Mouse (Mus musculus) myocyte (in vitro differentiated cells): ENCODE measurements around the gene Eefsec. TPM values are rescaled to one million over a fixed set of nuclear protein-coding genes. Genes with fewer than 3 reads are reported as not detected.

Source experiments
- H3K27me3 ChIP-seq: one replicate; pipeline ENCODE4 v1.6.1; 2011; ENCODE audit not compliant: control insufficient read depth, insufficient read depth, insufficient read length
- H3K36me3 ChIP-seq: one replicate; pipeline ENCODE4 v1.6.1; 2011; ENCODE audit not compliant: control insufficient read depth, insufficient read depth
- H3K4me2 ChIP-seq: one replicate; pipeline ENCODE4 v1.6.1; 2011; ENCODE audit warnings: low read depth, control low read depth
- H3K4me3 ChIP-seq: one replicate; pipeline ENCODE4 v1.5.1; 2011; ENCODE audit warnings: mild to moderate bottlenecking, control low read depth, moderate library complexity
- H3K79me2 ChIP-seq: one replicate; pipeline ENCODE4 v1.6.1; 2011; ENCODE audit not compliant: control insufficient read depth, insufficient read depth
- H3ac ChIP-seq: one replicate; pipeline ENCODE4 v1.6.1; 2011; ENCODE audit not compliant: control insufficient read depth, insufficient read length
- CEBPB ChIP-seq: IDR thresholded peaks from 2 replicates; pipeline ENCODE4 v1.6.1; 2011; ENCODE audit warnings: mild to moderate bottlenecking, moderate library complexity; ENCODE audit not compliant: poor library complexity, insufficient read depth, severe bottlenecking
- E2F4 ChIP-seq: IDR thresholded peaks from one replicate; pipeline ENCODE4 v1.6.1; 2011; ENCODE audit warnings: mild to moderate bottlenecking, control low read depth, moderate library complexity; ENCODE audit not compliant: insufficient read depth
- MAX ChIP-seq: IDR thresholded peaks from one replicate; pipeline ENCODE4 v1.6.1; 2011; ENCODE audit warnings: low read depth, mild to moderate bottlenecking, control low read depth
- MYOD1 ChIP-seq, 3 experiments: IDR thresholded peaks; one replicate each; pipeline ENCODE4 v1.6.1; 2011; ENCODE audit warnings: control low read depth in 2 of 3, low read depth in 2 of 3, mild to moderate bottlenecking in 2 of 3, moderate library complexity in 1 of 3; ENCODE audit not compliant: insufficient read length in 2 of 3, control insufficient read depth in 1 of 3
- MYOG ChIP-seq, 3 experiments: IDR thresholded peaks; one replicate each; pipeline ENCODE4 v1.6.1; 2011; ENCODE audit warnings: control low read depth in 2 of 3, low read depth in 2 of 3, mild to moderate bottlenecking in 2 of 3; ENCODE audit not compliant: insufficient read length in 2 of 3, control insufficient read depth in 1 of 3, insufficient read depth in 1 of 3
- POLR2A ChIP-seq: IDR thresholded peaks from one replicate; pipeline ENCODE4 v1.6.1; 2011; ENCODE audit warnings: low read depth, mild to moderate bottlenecking, control low read depth, moderate library complexity; ENCODE audit not compliant: insufficient read length
- POLR2AphosphoS2 ChIP-seq: IDR thresholded peaks from one replicate; pipeline ENCODE4 v1.6.1; 2011; ENCODE audit warnings: low read depth, control low read depth; ENCODE audit not compliant: insufficient read length
- REST ChIP-seq: IDR thresholded peaks from one replicate; pipeline ENCODE4 v1.6.1; 2011; ENCODE audit warnings: mild to moderate bottlenecking, control low read depth, moderate library complexity; ENCODE audit not compliant: insufficient read depth, insufficient read length
- SRF ChIP-seq: IDR thresholded peaks from one replicate; pipeline ENCODE4 v1.6.1; 2011; ENCODE audit warnings: low read depth; ENCODE audit not compliant: control insufficient read depth, insufficient read length
- TCF12 ChIP-seq: IDR thresholded peaks from one replicate; pipeline ENCODE4 v1.6.1; 2011; ENCODE audit warnings: mild to moderate bottlenecking, control low read depth; ENCODE audit not compliant: poor library complexity, insufficient read depth, severe bottlenecking
- TCF3 ChIP-seq: IDR thresholded peaks from one replicate; pipeline ENCODE4 v1.6.1; 2011; ENCODE audit warnings: low read depth, control low read depth; ENCODE audit not compliant: insufficient read length
- USF1 ChIP-seq: IDR thresholded peaks from one replicate; pipeline ENCODE4 v1.6.1; 2011; ENCODE audit warnings: low read depth, mild to moderate bottlenecking, control low read depth, moderate library complexity
- polyA plus RNA-seq: library from polyadenylated mRNA; unstranded; fragments of >200 nt; fragmentation: generic; extraction: Trizol; gene quantifications from one replicate; pipeline ENCODE4 v1.2.1, GENCODE M21; 2012; ENCODE audit warnings: missing spikeins

Eefsec gene
- polyA plus RNA-seq, 1 experiment: 14.5 TPM

- Histone ChIP-seq H3K79me2 (no peaks in the 10 kb centered on the region), H3K27me3 (peaks cover 7% of the 10 kb centered on the region)
Observed at GRCm38 (mm10) chr6:88445661-88446060, 678 bp downstream of the Eefsec start.

GRCm38 (mm10) chr6:88444076-88444750, 2.1 kb downstream of the Eefsec start:
- no peak overlapping the region for H3ac ChIP-seq
- no peak overlapping the region for H3K4me2 ChIP-seq
- no peak for TF ChIP-seq MYOG (IDR thresholded peaks at IDR 0.05; ENCODE audit: control insufficient read depth in 1 of 3, insufficient read depth in 1 of 3, insufficient read length in 2 of 3, low read depth in 2 of 3)
- no peak for TF ChIP-seq MYOD1 (IDR thresholded peaks at IDR 0.05; ENCODE audit: control insufficient read depth in 1 of 3, insufficient read length in 2 of 3, low read depth in 2 of 3)
- H3K79me2 ChIP-seq: no peaks in the 10 kb centered on the region
- no peak overlapping the region for H3K4me3 ChIP-seq
- H3K27me3 ChIP-seq: peaks cover 2% of the 10 kb centered on the region
- H3K36me3 ChIP-seq: no peaks in the 10 kb centered on the region

More at GRCm38 (mm10) chr6:88445661-88446060, 678 bp downstream of the Eefsec start:
- Histone ChIP-seq H3K4me3 (peak overlapping the region; percentile 38), H3K4me2 (peak overlapping the region; percentile 73), H3K36me3 (no peaks in the 10 kb centered on the region), H3ac (peak overlapping the region; percentile 41)
- TF ChIP-seq POLR2A (no peak), POLR2AphosphoS2 (no peak)

GRCm38 (mm10) chr6:88443446-88443845, 2.9 kb downstream of the Eefsec start:
- Histone ChIP-seq H3K4me2 (no peak overlapping the region), H3K27me3 (no peaks in the 10 kb centered on the region), H3K4me3 (no peak overlapping the region), H3K36me3 (no peaks in the 10 kb centered on the region), H3K79me2 (no peaks in the 10 kb centered on the region), H3ac (no peak overlapping the region)
- TF ChIP-seq MYOD1 (IDR thresholded peaks at IDR 0.05; ENCODE audit: control insufficient read depth in 1 of 3, insufficient read length in 2 of 3, low read depth in 2 of 3): no peak
- no peak for TF ChIP-seq USF1
- no peak for TF ChIP-seq MYOG (IDR thresholded peaks at IDR 0.05; ENCODE audit: control insufficient read depth in 1 of 3, insufficient read depth in 1 of 3, insufficient read length in 2 of 3, low read depth in 2 of 3)
- TF ChIP-seq CEBPB: no peak
- TF ChIP-seq MAX: no peak
- TF ChIP-seq POLR2AphosphoS2: no peak
- TF ChIP-seq SRF: no peak

GRCm38 (mm10) chr6:88442551-88442950, 3.8 kb downstream of the Eefsec start:
- Histone ChIP-seq H3K79me2 (no peaks in the 10 kb centered on the region), H3K4me3 (no peak overlapping the region), H3K27me3 (no peaks in the 10 kb centered on the region), H3K36me3 (no peaks in the 10 kb centered on the region), H3K4me2 (no peak overlapping the region), H3ac (no peak overlapping the region)
- TF ChIP-seq TCF3 (no peak), MYOG (IDR thresholded peaks at IDR 0.05; ENCODE audit: control insufficient read depth in 1 of 3, insufficient read depth in 1 of 3, insufficient read length in 2 of 3, low read depth in 2 of 3) (no peak), MAX (no peak), REST (no peak), SRF (no peak), CEBPB (no peak), E2F4 (no peak), POLR2AphosphoS2 (no peak), MYOD1 (IDR thresholded peaks at IDR 0.05; ENCODE audit: control insufficient read depth in 1 of 3, insufficient read length in 2 of 3, low read depth in 2 of 3) (no peak), USF1 (no peak), TCF12 (no peak), POLR2A (no peak)

- Histone ChIP-seq H3K4me3 (no peak overlapping the region), H3K27me3 (no peaks in the 10 kb centered on the region), H3K79me2 (no peaks in the 10 kb centered on the region), H3K36me3 (no peaks in the 10 kb centered on the region), H3ac (no peak overlapping the region), H3K4me2 (no peak overlapping the region)
- TF ChIP-seq TCF12 (no peak), MYOD1 (IDR thresholded peaks at IDR 0.05; ENCODE audit: control insufficient read depth in 1 of 3, insufficient read length in 2 of 3, low read depth in 2 of 3) (no peak), POLR2AphosphoS2 (no peak), MAX (no peak), E2F4 (no peak), REST (no peak), CEBPB (no peak), SRF (no peak), POLR2A (no peak), MYOG (IDR thresholded peaks at IDR 0.05; ENCODE audit: control insufficient read depth in 1 of 3, insufficient read depth in 1 of 3, insufficient read length in 2 of 3, low read depth in 2 of 3) (no peak), TCF3 (no peak), USF1 (no peak)
Observed at GRCm38 (mm10) chr6:88439056-88439455, 7.3 kb downstream of the Eefsec start.
